Mouse (Mus musculus): ENCODE measurements at regions not wholly inside any gene's neighbourhood (a gene's known extent, or its start where the extent isn't known, plus 50 kb on each side); places are given as distances from the start of the nearest gene placed in this dataset.

GRCm38 (mm10) chr6:24263796-24264195, 95.9 kb upstream of the Slc13a1 start:
- no peak for DNase-seq (ENCODE audit: low read depth, low spot score)

- no peak for DNase-seq (ENCODE audit: low read depth, low spot score)
Measured at GRCm38 (mm10) chr6:24262578-24262977, 94.7 kb upstream of the Slc13a1 start.

- no peak for DNase-seq (ENCODE audit: low read depth, low spot score)
Measured at GRCm38 (mm10) chr6:24245591-24245990, 77.7 kb upstream of the Slc13a1 start.

- no peak for DNase-seq (ENCODE audit: low read depth, low spot score)
Measured at GRCm38 (mm10) chr6:24238541-24238940, 70.6 kb upstream of the Slc13a1 start.

GRCm38 (mm10) chr6:24238054-24238453, 70.2 kb upstream of the Slc13a1 start:
- no peak for DNase-seq (ENCODE audit: low read depth, low spot score)

- no peak for DNase-seq (ENCODE audit: low read depth, low spot score)
Measured at GRCm38 (mm10) chr6:24233626-24234025, 65.7 kb upstream of the Slc13a1 start.

- DNase-seq (ENCODE audit: low read depth, low spot score), result no peak
Measured at GRCm38 (mm10) chr6:24220589-24220988, 52.7 kb upstream of the Slc13a1 start.

GRCm38 (mm10) chr6:24219882-24220522, 52.1 kb upstream of the Slc13a1 start:
- DNase-seq (ENCODE audit: low read depth, low spot score), result no peak

Data from retina, adult 2 months (tissue).